Mouse (Mus musculus) heart, embryonic 16.5 days (tissue): ENCODE results near the gene Arid4a. TPM values are rescaled to one million over a fixed set of nuclear protein-coding genes. Genes with fewer than 3 reads are reported as not detected.

Experiments used
- ATAC-seq: fragments of 200-750 bp; cut with Nextera tagmentation; replicated peaks from 2 replicates; pipeline ENCODE4 v1.8.0; 2017; ENCODE audit warnings: moderate number of reproducible peaks; ENCODE audit not compliant: insufficient read depth, low FRiP score; ENCODE audit errors: extremely low read depth
- H3K27ac ChIP-seq: fragments of 300-500 bp; sonication (generic); 2 replicates; pipeline ENCODE4 v1.5.1; 2014; ENCODE audit warnings: mild to moderate bottlenecking, low read length, control low read depth, moderate library complexity
- H3K27me3 ChIP-seq: fragments of 300-500 bp; sonication (generic); 2 replicates; pipeline ENCODE4 v1.6.1; 2014; ENCODE audit warnings: low read length, mixed read lengths; ENCODE audit not compliant: control insufficient read depth, insufficient read depth
- H3K36me3 ChIP-seq: fragments of 300-500 bp; sonication (generic); 2 replicates; pipeline ENCODE4 v1.6.1; 2014; ENCODE audit not compliant: control insufficient read depth, insufficient read depth
- H3K4me1 ChIP-seq: fragments of 300-500 bp; sonication (generic); 2 replicates; pipeline ENCODE4 v1.6.1; 2014; ENCODE audit warnings: low read length, mixed read lengths; ENCODE audit not compliant: control insufficient read depth, insufficient read depth
- H3K4me2 ChIP-seq: fragments of 300-500 bp; sonication (generic); 2 replicates; pipeline ENCODE4 v1.6.1; 2014; ENCODE audit warnings: low read depth, mild to moderate bottlenecking, control low read depth, low read length
- H3K4me3 ChIP-seq: fragments of 300-500 bp; sonication (generic); 2 replicates; pipeline ENCODE4 v1.5.1; 2014; ENCODE audit warnings: mild to moderate bottlenecking, control low read depth, low read length
- H3K9ac ChIP-seq: fragments of 300-500 bp; sonication (generic); 2 replicates; pipeline ENCODE4 v1.6.1; 2014; ENCODE audit warnings: low read length, control low read depth
- H3K9me3 ChIP-seq: fragments of 300-500 bp; sonication (generic); replicated peaks from 2 replicates; pipeline ENCODE4 v1.6.1; 2016; ENCODE audit warnings: low read length; ENCODE audit not compliant: control insufficient read depth
- WGBS: fragments of 180-500 bp; shearing (Covaris S2); extraction: QIAGEN DNeasy Blood & Tissue Kit; methylation state at CpG from one replicate; pipeline ENCODE4 v1.1.7; 2014; 5-methylcytosine and 5-hydroxymethylcytosine counted together
- polyA plus RNA-seq: library from polyadenylated mRNA; unstranded; fragments of >200 nt; fragmentation: Nextera tagmentation; extraction: Ambion mirVana; gene quantifications from 2 replicates; pipeline ENCODE4 v1.2.1, GENCODE M21; 2015

Gene Arid4a
- polyA plus RNA-seq, 1 experiment from 2014 or later = 29.3 TPM

- peaks cover 19% of the 10 kb centered on the region for H3K36me3 ChIP-seq
- no peaks in the 10 kb centered on the region for H3K27me3 ChIP-seq
- no peak overlapping the region for H3K9ac ChIP-seq
- H3K27ac ChIP-seq = no peak overlapping the region
- no peak for ATAC-seq
- no peak overlapping the region for H3K4me3 ChIP-seq
- WGBS = 94% methylated on average over 4 of the region's 4 CpGs
- H3K4me1 ChIP-seq = peaks cover 13% of the 10 kb centered on the region
- 0 out of 2 replicates have a peak, but pooled peaks cover 3% of the 10 kb centered on the region for H3K9me3 ChIP-seq
- H3K4me2 ChIP-seq = no peak overlapping the region
Observed at GRCm38 (mm10) chr12:71046501-71046900, 30.7 kb downstream of the Arid4a start.

- no peaks in the 10 kb centered on the region for H3K27me3 ChIP-seq
- 0 out of 2 replicates have a peak overlapping the region, but pooled peaks have one; percentile 20 for H3K9ac ChIP-seq
- peaks cover 18% of the 10 kb centered on the region for H3K4me1 ChIP-seq
- 0 out of 2 replicates have a peak, but pooled peaks cover 3% of the 10 kb centered on the region for H3K9me3 ChIP-seq
- WGBS = 59% methylated on average over 8 of the region's 8 CpGs
- ATAC-seq = no peak
- peak overlapping the region; percentile 40 for H3K4me3 ChIP-seq
- H3K36me3 ChIP-seq = peaks cover 15% of the 10 kb centered on the region
- peak overlapping the region; percentile 80 for H3K27ac ChIP-seq
- peak overlapping the region; percentile 56 for H3K4me2 ChIP-seq
Observed at GRCm38 (mm10) chr12:71047473-71048078, 31.8 kb downstream of the Arid4a start.

GRCm38 (mm10) chr12:71048117-71048516 lies 32.3 kb downstream of the Arid4a start:
- Histone ChIP-seq H3K9me3 (0 out of 2 replicates have a peak, but pooled peaks cover 3% of the 10 kb centered on the region), H3K4me2 (peak overlapping the region; percentile 56), H3K4me1 (peaks cover 23% of the 10 kb centered on the region), H3K27me3 (no peaks in the 10 kb centered on the region), H3K27ac (peak overlapping the region; percentile 80), H3K4me3 (peak overlapping the region; percentile 40), H3K9ac (peak overlapping the region; percentile 47; the same call in 1 of the 2 replicates), H3K36me3 (peaks cover 15% of the 10 kb centered on the region)
- 14% methylated on average over 7 of the region's 7 CpGs for WGBS
- peak; percentile 77 for ATAC-seq

- peak overlapping the region; percentile 80 for H3K27ac ChIP-seq
- ATAC-seq = no peak
- no peaks in the 10 kb centered on the region for H3K27me3 ChIP-seq
- 19% methylated on average over 1 of the region's 1 CpGs for WGBS
- H3K9ac ChIP-seq = peak overlapping the region; percentile 47; the same call in 1 of the 2 replicates
- H3K4me3 ChIP-seq = peak overlapping the region; percentile 40
- 0 out of 2 replicates have a peak, but pooled peaks cover 3% of the 10 kb centered on the region for H3K9me3 ChIP-seq
- peaks cover 23% of the 10 kb centered on the region for H3K4me1 ChIP-seq
- peak overlapping the region; percentile 56 for H3K4me2 ChIP-seq
- H3K36me3 ChIP-seq = peaks cover 13% of the 10 kb centered on the region
Observed at GRCm38 (mm10) chr12:71048561-71048960, 32.8 kb downstream of the Arid4a start.

- Histone ChIP-seq H3K4me1 (peaks cover 26% of the 10 kb centered on the region), H3K36me3 (peaks cover 13% of the 10 kb centered on the region), H3K27ac (no peak overlapping the region), H3K4me3 (no peak overlapping the region), H3K9me3 (0 out of 2 replicates have a peak, but pooled peaks cover 3% of the 10 kb centered on the region), H3K9ac (no peak overlapping the region), H3K4me2 (no peak overlapping the region), H3K27me3 (no peaks in the 10 kb centered on the region)
- WGBS = 86% methylated on average over 10 of the region's 10 CpGs
- ATAC-seq = no peak
Observed at GRCm38 (mm10) chr12:71049596-71050265, 33.9 kb downstream of the Arid4a start.

- Histone ChIP-seq H3K36me3 (peaks cover 10% of the 10 kb centered on the region), H3K4me3 (no peak overlapping the region), H3K27me3 (no peaks in the 10 kb centered on the region), H3K4me1 (peaks cover 26% of the 10 kb centered on the region), H3K9ac (no peak overlapping the region), H3K27ac (no peak overlapping the region), H3K4me2 (no peak overlapping the region), H3K9me3 (0 out of 2 replicates have a peak, but pooled peaks cover 3% of the 10 kb centered on the region)
- WGBS = 83% methylated on average over 3 of the region's 3 CpGs
- no peak for ATAC-seq
Observed at GRCm38 (mm10) chr12:71051079-71051478, 35.3 kb downstream of the Arid4a start.

- 34% methylated on average over 7 of the region's 7 CpGs for WGBS
- Histone ChIP-seq H3K4me2 (no peak overlapping the region), H3K36me3 (peaks cover 2% of the 10 kb centered on the region; the same call in 1 of the 2 replicates), H3K4me1 (peaks cover 24% of the 10 kb centered on the region), H3K27ac (peak overlapping the region; percentile 35; the same call in 1 of the 2 replicates), H3K4me3 (no peak overlapping the region), H3K9me3 (no peaks in the 10 kb centered on the region), H3K27me3 (no peaks in the 10 kb centered on the region), H3K9ac (no peak overlapping the region)
- ATAC-seq = no peak
Observed at GRCm38 (mm10) chr12:71052341-71052995, 36.7 kb downstream of the Arid4a start.

GRCm38 (mm10) chr12:71053031-71053430 lies 37.2 kb downstream of the Arid4a start:
- Histone ChIP-seq H3K27ac (no peak overlapping the region), H3K27me3 (no peaks in the 10 kb centered on the region), H3K9ac (no peak overlapping the region), H3K4me2 (no peak overlapping the region), H3K4me1 (peaks cover 19% of the 10 kb centered on the region), H3K4me3 (no peak overlapping the region), H3K36me3 (peaks cover 5% of the 10 kb centered on the region; the same call in 1 of the 2 replicates), H3K9me3 (no peaks in the 10 kb centered on the region)
- ATAC-seq = no peak
- WGBS = 36% methylated on average over 1 of the region's 1 CpGs
